Mouse (Mus musculus) CH12.LX (cell line): ENCODE measurements at regions not wholly inside any gene's neighbourhood (a gene's known extent, or its start where the extent isn't known, plus 50 kb on each side); places are given as distances from the start of the nearest gene placed in this dataset.

Source experiments
- DNase-seq: peaks from one replicate; pipeline ENCODE4 v3.0.0-alpha.2; 2013; ENCODE audit errors: extremely low read depth
- H3K27ac ChIP-seq: 2 replicates; pipeline ENCODE4 v1.5.1; 2012; ENCODE audit warnings: low read depth, mild to moderate bottlenecking, control low read depth, moderate library complexity; ENCODE audit not compliant: insufficient read depth
- H3K27me3 ChIP-seq: replicated peaks from 2 replicates; pipeline ENCODE3; 2012; ENCODE audit warnings: inconsistent platforms
- H3K36me3 ChIP-seq, 2 experiments: replicated peaks in 1 of 2; 2 replicates each; pipeline versions ENCODE3 to v1.6.1; 2012; ENCODE audit warnings: inconsistent platforms in 1 of 2, low read length in 1 of 2, mild to moderate bottlenecking in 1 of 2, mixed read lengths in 1 of 2, moderate library complexity in 1 of 2; ENCODE audit not compliant: control insufficient read depth in 1 of 2, insufficient read depth in 1 of 2
- H3K4me1 ChIP-seq, 2 experiments: 2 replicates each; pipeline ENCODE4 v1.6.1; 2012; ENCODE audit warnings: inconsistent platforms in 1 of 2, moderate library complexity in 1 of 2; ENCODE audit not compliant: insufficient read depth in 2 of 2, control insufficient read depth in 1 of 2
- H3K4me2 ChIP-seq: 2 replicates; pipeline ENCODE4 v1.6.1; 2012; ENCODE audit warnings: low read depth, mild to moderate bottlenecking, control low read depth; ENCODE audit not compliant: poor library complexity, insufficient read depth, severe bottlenecking
- H3K4me3 ChIP-seq, 3 experiments: fragments of 150-350 bp in 1 of 3; sonication (generic) in 1 of 3; replicated peaks in 1 of 3; 2 replicates each; pipeline versions ENCODE3 to v1.5.1; 2011 to 2012; ENCODE audit warnings: low read depth in 2 of 3, low read length in 2 of 3, mild to moderate bottlenecking in 2 of 3, moderate library complexity in 2 of 3, control low read depth in 1 of 3, improper control_type of control experiment in 1 of 3, inconsistent platforms in 1 of 3, mixed read lengths in 1 of 3; ENCODE audit not compliant: poor library complexity in 1 of 3
- H3K79me2 ChIP-seq: replicated peaks from 2 replicates; pipeline ENCODE4 v1.6.1; 2012; ENCODE audit warnings: mild to moderate bottlenecking, moderate library complexity; ENCODE audit not compliant: control insufficient read depth, poor library complexity, insufficient read depth, severe bottlenecking; ENCODE audit errors: extremely low read depth
- H3K9ac ChIP-seq: 2 replicates; pipeline ENCODE4 v1.6.1; 2012; ENCODE audit warnings: low read depth, mild to moderate bottlenecking, control low read depth, moderate library complexity; ENCODE audit not compliant: insufficient read depth
- H3K9me3 ChIP-seq: replicated peaks from 2 replicates; pipeline ENCODE3; 2012; ENCODE audit warnings: low read length, inconsistent platforms, mixed read lengths
- CTCF ChIP-seq, 2 experiments: IDR thresholded peaks in 1 of 2; conservative IDR thresholded peaks in 1 of 2; 2 replicates each; pipeline ENCODE4 v1.5.1; 2011 to 2012; ENCODE audit warnings: low read depth in 2 of 2, low read length in 2 of 2, improper control_type of control experiment in 1 of 2, inconsistent platforms in 1 of 2, mild to moderate bottlenecking in 1 of 2, moderate library complexity in 1 of 2
- GABPA ChIP-seq: IDR thresholded peaks from 2 replicates; pipeline ENCODE4 v1.6.1; 2012; ENCODE audit warnings: low read depth, low read length, improper control_type of control experiment, inconsistent platforms; ENCODE audit not compliant: insufficient replicate concordance
- RAD21 ChIP-seq: IDR thresholded peaks from 2 replicates; pipeline ENCODE4 v1.6.1; 2011; ENCODE audit warnings: low read depth, mild to moderate bottlenecking, low read length, improper control_type of control experiment, moderate library complexity
- SMC3 ChIP-seq: IDR thresholded peaks from 2 replicates; pipeline ENCODE4 v1.6.1; 2011; ENCODE audit warnings: low read depth, low read length, improper control_type of control experiment
- dilution Hi-C: fragments of 300-500 bp; cut with MboI; formaldehyde crosslinking; loops from 2 replicates; pipeline ENCODE4 v1.14.3; 2020; ENCODE audit warnings: low sequenced_read_pairs; ENCODE audit not compliant: extremely low pct_unique_long_range_greater_than_20kb, extremely low pct_ligation_motif_present
- in situ Hi-C: fragments of 300-500 bp; cut with MboI; formaldehyde crosslinking; loops from 3 replicates; pipeline ENCODE4 v1.14.3; 2019; ENCODE audit warnings: low sequenced_read_pairs, low pct_ligation_motif_present, low pct_unique_long_range_greater_than_20kb, mixed read lengths

DNA sequence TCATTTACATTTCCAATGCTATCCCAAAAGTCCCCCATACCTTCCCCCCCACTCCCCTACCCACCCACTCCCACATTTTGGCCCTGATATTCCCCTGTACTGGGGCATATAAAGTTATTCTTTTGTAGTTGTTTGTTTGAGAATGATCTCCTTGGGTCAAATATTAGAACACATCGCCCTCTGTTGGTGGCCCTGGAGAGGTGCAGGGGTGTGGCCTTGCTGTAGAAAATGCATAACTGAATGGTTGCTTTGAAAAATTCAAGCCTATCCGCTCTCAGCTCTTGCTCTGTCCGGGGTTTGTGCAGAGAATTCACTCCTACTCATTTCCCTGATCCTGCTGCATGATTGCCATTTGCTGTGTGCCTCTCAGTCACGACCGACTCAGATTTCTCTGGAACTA lies 336.4 kb upstream of the Epha6 start:
- Histone ChIP-seq H3K9me3 (peaks cover 11% of the 10 kb centered on the region), H3K36me3 (no peaks in the 10 kb centered on the region)
- TF ChIP-seq GABPA (no peak), CTCF (conservative IDR thresholded peaks at IDR 0.05 in 1 of 2, IDR thresholded peaks at IDR 0.05 in 1 of 2; ENCODE audit: low read depth in 2 of 2, low read length in 2 of 2) (peak in 1 of 2 experiments; percentile 52; a peak in 2 of 4 replicates), SMC3 (peak; percentile 17; the same call in 1 of the 2 replicates), RAD21 (peak; percentile 44)
- TF ChIP-seq, all 38 proteins: peak for 3
- H3K27ac ChIP-seq: no peak overlapping the region
- dilution Hi-C loops (no loop called here), in situ Hi-C loops (no loop called here)
- no peaks in the 10 kb centered on the region for H3K79me2 ChIP-seq
- H3K9ac ChIP-seq: no peak overlapping the region
- no peaks in the 10 kb centered on the region for H3K4me1 ChIP-seq
- peak; percentile 1 for DNase-seq
- H3K4me2 ChIP-seq: no peak overlapping the region
- no peak overlapping the region for H3K4me3 ChIP-seq
- H3K27me3 ChIP-seq: no peaks in the 10 kb centered on the region
